Mouse (Mus musculus) kidney, embryonic 15.5 days (tissue): ENCODE results near the gene Them7. TPM values are rescaled to one million over a fixed set of nuclear protein-coding genes. Genes with fewer than 3 reads are reported as not detected.
A peak's percentile ranks its signal among the peaks of the same experiment; 100 is the strongest.

Source experiments
- ATAC-seq: fragments of 200-750 bp; cut with Nextera tagmentation; replicated peaks from 2 replicates; pipeline ENCODE4 v1.8.0; 2017; ENCODE audit warnings: moderate TSS enrichment; ENCODE audit not compliant: low FRiP score
- H3K27ac ChIP-seq: fragments of 300-500 bp; sonication (generic); 2 replicates; pipeline ENCODE4 v1.5.1; 2015; ENCODE audit warnings: mild to moderate bottlenecking, inconsistent platforms
- H3K27me3 ChIP-seq: fragments of 300-500 bp; sonication (generic); 2 replicates; pipeline ENCODE4 v1.6.1; 2015; ENCODE audit warnings: inconsistent platforms
- H3K36me3 ChIP-seq: fragments of 300-500 bp; sonication (generic); 2 replicates; pipeline ENCODE4 v1.6.1; 2015; ENCODE audit warnings: inconsistent platforms
- H3K4me1 ChIP-seq: fragments of 300-500 bp; sonication (generic); 2 replicates; pipeline ENCODE4 v1.6.1; 2015; ENCODE audit warnings: inconsistent platforms
- H3K4me2 ChIP-seq: fragments of 300-500 bp; sonication (generic); 2 replicates; pipeline ENCODE4 v1.6.1; 2015; ENCODE audit warnings: moderate library complexity, mild to moderate bottlenecking, inconsistent platforms
- H3K4me3 ChIP-seq: fragments of 300-500 bp; sonication (generic); replicated peaks from 2 replicates; pipeline ENCODE4 v1.5.1; 2015; ENCODE audit warnings: mild to moderate bottlenecking, inconsistent platforms
- H3K9ac ChIP-seq: fragments of 300-500 bp; sonication (generic); 2 replicates; pipeline ENCODE4 v1.6.1; 2015; ENCODE audit warnings: mild to moderate bottlenecking, inconsistent platforms
- H3K9me3 ChIP-seq: fragments of 300-500 bp; sonication (generic); replicated peaks from 2 replicates; pipeline ENCODE4 v1.6.1; 2016; ENCODE audit warnings: inconsistent platforms
- WGBS: fragments of 180-500 bp; shearing (Covaris S2); methylation state at CpG from one replicate; pipeline ENCODE4 v1.1.7; 2015; ENCODE audit warnings: mixed read lengths; 5-methylcytosine and 5-hydroxymethylcytosine counted together
- polyA plus RNA-seq: library from polyadenylated mRNA; unstranded; fragments of >200 nt; fragmentation: Nextera tagmentation; extraction: Ambion mirVana; gene quantifications from 2 replicates; pipeline ENCODE4 v1.2.1, GENCODE M21; 2015

Them7 gene
- polyA plus RNA-seq, 1 experiment from 2014 or later = 3.0 TPM

- Histone ChIP-seq H3K4me1 (peaks cover 9% of the 10 kb centered on the region), H3K27ac (no peak overlapping the region), H3K36me3 (no peaks in the 10 kb centered on the region), H3K27me3 (no peaks in the 10 kb centered on the region), H3K4me3 (no peak overlapping the region), H3K9me3 (no peaks in the 10 kb centered on the region), H3K9ac (no peak overlapping the region), H3K4me2 (peak overlapping the region; percentile 21)
- no peak for ATAC-seq
- WGBS = 5% methylated on average over 7 of the region's 7 CpGs
Observed at GRCm38 (mm10) chr2:105311991-105312390, 87.9 kb downstream of the Them7 start.

GRCm38 (mm10) chr2:105313077-105313476, 89.0 kb downstream of the Them7 start:
- no peak for ATAC-seq
- Histone ChIP-seq H3K36me3 (no peaks in the 10 kb centered on the region), H3K4me2 (no peak overlapping the region), H3K27me3 (no peaks in the 10 kb centered on the region), H3K4me3 (no peak overlapping the region), H3K9me3 (no peaks in the 10 kb centered on the region), H3K4me1 (peaks cover 9% of the 10 kb centered on the region), H3K9ac (no peak overlapping the region), H3K27ac (no peak overlapping the region)
- 61% methylated on average over 3 of the region's 3 CpGs for WGBS

- Histone ChIP-seq H3K4me2 (no peak overlapping the region), H3K9ac (no peak overlapping the region), H3K36me3 (no peaks in the 10 kb centered on the region), H3K27me3 (no peaks in the 10 kb centered on the region), H3K4me3 (no peak overlapping the region), H3K9me3 (no peaks in the 10 kb centered on the region), H3K4me1 (no peaks in the 10 kb centered on the region), H3K27ac (no peak overlapping the region)
- ATAC-seq = no peak
- WGBS = 65% methylated on average over 13 of the region's 13 CpGs
Observed at GRCm38 (mm10) chr2:105317556-105318184, 93.5 kb downstream of the Them7 start.

- Histone ChIP-seq H3K4me3 (no peak overlapping the region), H3K4me1 (no peaks in the 10 kb centered on the region), H3K9me3 (no peaks in the 10 kb centered on the region), H3K4me2 (no peak overlapping the region), H3K36me3 (no peaks in the 10 kb centered on the region), H3K27me3 (no peaks in the 10 kb centered on the region), H3K9ac (no peak overlapping the region), H3K27ac (no peak overlapping the region)
- no peak for ATAC-seq
- 83% methylated on average over 5 of the region's 5 CpGs for WGBS
Observed at GRCm38 (mm10) chr2:105326067-105326466, 101.9 kb downstream of the Them7 start.

GRCm38 (mm10) chr2:105330024-105330423, 105.9 kb downstream of the Them7 start:
- no peaks in the 10 kb centered on the region for H3K36me3 ChIP-seq
- 79% methylated on average over 4 of the region's 4 CpGs for WGBS
- no peak overlapping the region for H3K9ac ChIP-seq
- no peak overlapping the region for H3K27ac ChIP-seq
- peaks cover 8% of the 10 kb centered on the region; the same call in 1 of the 2 replicates for H3K27me3 ChIP-seq
- H3K9me3 ChIP-seq = no peaks in the 10 kb centered on the region
- H3K4me3 ChIP-seq = no peak overlapping the region
- H3K4me1 ChIP-seq = no peaks in the 10 kb centered on the region
- no peak overlapping the region for H3K4me2 ChIP-seq
- no peak for ATAC-seq

GRCm38 (mm10) chr2:105333107-105333506, 109.0 kb downstream of the Them7 start:
- H3K4me2 ChIP-seq = no peak overlapping the region
- no peak overlapping the region for H3K27ac ChIP-seq
- no peaks in the 10 kb centered on the region for H3K36me3 ChIP-seq
- H3K9me3 ChIP-seq = no peaks in the 10 kb centered on the region
- 70% methylated on average over 8 of the region's 8 CpGs for WGBS
- peaks cover 26% of the 10 kb centered on the region for H3K4me1 ChIP-seq
- no peak for ATAC-seq
- no peak overlapping the region for H3K4me3 ChIP-seq
- peaks cover 8% of the 10 kb centered on the region; the same call in 1 of the 2 replicates for H3K27me3 ChIP-seq
- H3K9ac ChIP-seq = no peak overlapping the region

- Histone ChIP-seq H3K27ac (no peak overlapping the region), H3K4me3 (no peak overlapping the region), H3K36me3 (no peaks in the 10 kb centered on the region), H3K9ac (no peak overlapping the region), H3K4me1 (peaks cover 26% of the 10 kb centered on the region), H3K27me3 (peaks cover 8% of the 10 kb centered on the region; the same call in 1 of the 2 replicates), H3K9me3 (no peaks in the 10 kb centered on the region), H3K4me2 (no peak overlapping the region)
- WGBS = 41% methylated on average over 10 of the region's 10 CpGs
- ATAC-seq = peak; percentile 37
Observed at GRCm38 (mm10) chr2:105333976-105334713, 110.0 kb downstream of the Them7 start.

GRCm38 (mm10) chr2:105335661-105336060, 111.5 kb downstream of the Them7 start:
- ATAC-seq = 0 out of 2 replicates have a peak, but pooled peaks have one; percentile 1
- Histone ChIP-seq H3K36me3 (no peaks in the 10 kb centered on the region), H3K4me1 (peaks cover 26% of the 10 kb centered on the region), H3K4me3 (no peak overlapping the region), H3K27me3 (peaks cover 8% of the 10 kb centered on the region; the same call in 1 of the 2 replicates), H3K4me2 (no peak overlapping the region), H3K27ac (peak overlapping the region; percentile 87; the same call in 1 of the 2 replicates), H3K9me3 (no peaks in the 10 kb centered on the region), H3K9ac (no peak overlapping the region)
- WGBS = 70% methylated on average over 2 of the region's 2 CpGs

- Histone ChIP-seq H3K4me3 (no peak overlapping the region), H3K4me1 (peaks cover 26% of the 10 kb centered on the region), H3K4me2 (peak overlapping the region; percentile 35), H3K9me3 (no peaks in the 10 kb centered on the region), H3K27me3 (peaks cover 8% of the 10 kb centered on the region; the same call in 1 of the 2 replicates), H3K9ac (no peak overlapping the region), H3K36me3 (no peaks in the 10 kb centered on the region), H3K27ac (peak overlapping the region; percentile 87)
- WGBS = 11% methylated on average over 12 of the region's 12 CpGs
- ATAC-seq = peak; percentile 87
Observed at GRCm38 (mm10) chr2:105336314-105337027, 112.4 kb downstream of the Them7 start.

GRCm38 (mm10) chr2:105337171-105337875, 113.2 kb downstream of the Them7 start:
- WGBS = 34% methylated on average over 8 of the region's 8 CpGs
- no peak overlapping the region for H3K4me3 ChIP-seq

GRCm38 (mm10) chr2:105339993-105340392, 115.9 kb downstream of the Them7 start:
- Histone ChIP-seq H3K9ac (no peak overlapping the region), H3K4me2 (no peak overlapping the region), H3K4me1 (peaks cover 26% of the 10 kb centered on the region), H3K27me3 (no peaks in the 10 kb centered on the region), H3K27ac (no peak overlapping the region), H3K9me3 (no peaks in the 10 kb centered on the region), H3K36me3 (no peaks in the 10 kb centered on the region), H3K4me3 (no peak overlapping the region)
- 63% methylated on average over 3 of the region's 3 CpGs for WGBS
- no peak for ATAC-seq

More at GRCm38 (mm10) chr2:105337171-105337875, 113.2 kb downstream of the Them7 start:
- Histone ChIP-seq H3K4me1 (peaks cover 26% of the 10 kb centered on the region), H3K4me2 (no peak overlapping the region), H3K9me3 (no peaks in the 10 kb centered on the region), H3K27me3 (peaks cover 8% of the 10 kb centered on the region; the same call in 1 of the 2 replicates), H3K27ac (peak overlapping the region; percentile 87), H3K9ac (no peak overlapping the region), H3K36me3 (no peaks in the 10 kb centered on the region)
- no peak for ATAC-seq
